Mouse (Mus musculus): ENCODE measurements around the gene Rnf212.

- TF ChIP-seq POLR2A (IDR thresholded peaks at IDR 0.05; ENCODE audit: low read depth, low read length), result no peak
- no peak for TF ChIP-seq CTCF (IDR thresholded peaks at IDR 0.05; ENCODE audit: extremely low read depth, insufficient read depth, insufficient read length, insufficient replicate concordance)
These were observed 67.0 kb downstream of the Rnf212 start for GRCm38 (mm10) chr5:108707758-108708157.
